Mouse (Mus musculus): ENCODE measurements at regions not wholly inside any gene's neighbourhood (a gene's known extent, or its start where the extent isn't known, plus 50 kb on each side); places are given as distances from the start of the nearest gene placed in this dataset.

- H3K36me3 ChIP-seq = no peaks in the 10 kb centered on the region
- WGBS = 69% methylated on average over 14 of the region's 14 CpGs
- H3K9ac ChIP-seq = no peak overlapping the region
- H3K4me1 ChIP-seq (replicated peaks) = peaks cover 11% of the 10 kb centered on the region; the same call in 1 of the 2 replicates
- H3K27me3 ChIP-seq = no peaks in the 10 kb centered on the region
- no peak overlapping the region for H3K4me3 ChIP-seq
- no peaks in the 10 kb centered on the region for H3K9me3 ChIP-seq
- ATAC-seq (ENCODE audit: low FRiP score, low read depth) = peak; percentile 11; the same call in 1 of the 2 replicates
- H3K4me2 ChIP-seq = no peak overlapping the region
- H3K27ac ChIP-seq (replicated peaks) = 0 out of 2 replicates have a peak overlapping the region, but pooled peaks have one; percentile 15
Measured at GRCm38 (mm10) chr14:120223528-120224201, 51.8 kb upstream of the Mbnl2 start.

- no peaks in the 10 kb centered on the region for H3K9me3 ChIP-seq
- no peak overlapping the region for H3K4me2 ChIP-seq
- H3K27me3 ChIP-seq = no peaks in the 10 kb centered on the region
- no peaks in the 10 kb centered on the region for H3K36me3 ChIP-seq
- 52% methylated on average over 6 of the region's 6 CpGs for WGBS
- peaks cover 11% of the 10 kb centered on the region; the same call in 1 of the 2 replicates for H3K4me1 ChIP-seq (replicated peaks)
- no peak overlapping the region for H3K27ac ChIP-seq (replicated peaks)
- no peak overlapping the region for H3K4me3 ChIP-seq
- H3K9ac ChIP-seq = no peak overlapping the region
- peak; percentile 68; the same call in 1 of the 2 replicates for ATAC-seq (ENCODE audit: low FRiP score, low read depth)
Measured at GRCm38 (mm10) chr14:120224202-120224846, 51.1 kb upstream of the Mbnl2 start.

GRCm38 (mm10) chr14:120225657-120226056, 49.8 kb upstream of the Mbnl2 start:
- H3K27me3 ChIP-seq = no peaks in the 10 kb centered on the region
- H3K36me3 ChIP-seq = no peaks in the 10 kb centered on the region
- H3K9me3 ChIP-seq = no peaks in the 10 kb centered on the region
- peaks cover 11% of the 10 kb centered on the region; the same call in 1 of the 2 replicates for H3K4me1 ChIP-seq (replicated peaks)
- H3K4me2 ChIP-seq = no peak overlapping the region
- no peak overlapping the region for H3K9ac ChIP-seq
- no peak overlapping the region for H3K27ac ChIP-seq (replicated peaks)
- 0 out of 2 replicates have a peak, but pooled peaks have one; percentile 54 for ATAC-seq (ENCODE audit: low FRiP score, low read depth)
- no peak overlapping the region for H3K4me3 ChIP-seq
- WGBS = 76% methylated on average over 3 of the region's 3 CpGs

Data from hindbrain, embryonic 15.5 days (tissue).